Mouse (Mus musculus) embryonic facial prominence, embryonic 14.5 days (tissue): ENCODE results near the gene Nsf. TPM values are rescaled to one million over a fixed set of nuclear protein-coding genes. Genes with fewer than 3 reads are reported as not detected.

Source experiments
- ATAC-seq: fragments of 200-750 bp; cut with Nextera tagmentation; 2 replicates; pipeline ENCODE4 v1.8.0; 2017; ENCODE audit warnings: low read depth, moderate number of reproducible peaks, moderate TSS enrichment
- DNase-seq: peaks from one replicate; pipeline ENCODE4 v3.0.0-alpha.2; 2015; ENCODE audit warnings: low spot score
- H3K27ac ChIP-seq: fragments of 300-500 bp; sonication (generic); replicated peaks from 2 replicates; pipeline ENCODE4 v1.5.1; 2014; ENCODE audit warnings: low read depth, mild to moderate bottlenecking, low read length, moderate library complexity
- H3K27me3 ChIP-seq: fragments of 300-500 bp; sonication (generic); replicated peaks from 2 replicates; pipeline ENCODE4 v1.6.1; 2014; ENCODE audit warnings: low read length; ENCODE audit not compliant: control insufficient read depth, insufficient read depth
- H3K36me3 ChIP-seq: fragments of 300-500 bp; sonication (generic); 2 replicates; pipeline ENCODE4 v1.6.1; 2014; ENCODE audit warnings: low read length, mixed read lengths; ENCODE audit not compliant: control insufficient read depth, insufficient read depth
- H3K4me1 ChIP-seq: fragments of 300-500 bp; sonication (generic); 2 replicates; pipeline ENCODE4 v1.6.1; 2014; ENCODE audit warnings: antibody characterized with exemption, low read length; ENCODE audit not compliant: control insufficient read depth, insufficient read depth
- H3K4me2 ChIP-seq: fragments of 300-500 bp; sonication (generic); 2 replicates; pipeline ENCODE4 v1.6.1; 2014; ENCODE audit warnings: low read depth, mild to moderate bottlenecking, low read length, moderate library complexity, mixed read lengths
- H3K4me3 ChIP-seq: fragments of 300-500 bp; sonication (generic); 2 replicates; pipeline ENCODE4 v1.5.1; 2014; ENCODE audit warnings: low read depth, mild to moderate bottlenecking, low read length
- H3K9ac ChIP-seq: fragments of 300-500 bp; sonication (generic); 2 replicates; pipeline ENCODE4 v1.6.1; 2014; ENCODE audit warnings: low read depth, mild to moderate bottlenecking, low read length, moderate library complexity, mixed read lengths
- H3K9me3 ChIP-seq: fragments of 300-500 bp; sonication (generic); 2 replicates; pipeline ENCODE4 v1.6.1; 2016; ENCODE audit warnings: low read length; ENCODE audit not compliant: control insufficient read depth
- WGBS: fragments of 180-500 bp; shearing (Covaris S2); extraction: QIAGEN DNeasy Blood & Tissue Kit; methylation state at CpG from one replicate; pipeline ENCODE4 v1.1.7; 2014; 5-methylcytosine and 5-hydroxymethylcytosine counted together
- polyA plus RNA-seq: library from polyadenylated mRNA; unstranded; fragments of >200 nt; fragmentation: Nextera tagmentation; extraction: Ambion mirVana; gene quantifications from 2 replicates; pipeline ENCODE4 v1.2.1, GENCODE M21; 2014

Gene Nsf
- polyA plus RNA-seq, 1 experiment from 2014 or later, result 39.9 TPM

GRCm38 (mm10) chr11:103856641-103857040 is 97.2 kb downstream of the Nsf start:
- ATAC-seq (no peak), DNase-seq (no peak)
- Histone ChIP-seq H3K9me3 (no peaks in the 10 kb centered on the region), H3K4me1 (no peaks in the 10 kb centered on the region), H3K4me2 (no peak overlapping the region), H3K4me3 (no peak overlapping the region), H3K36me3 (peaks cover 45% of the 10 kb centered on the region), H3K9ac (no peak overlapping the region), H3K27me3 (no peaks in the 10 kb centered on the region), H3K27ac (no peak overlapping the region)
- WGBS, result 91% methylated on average over 7 of the region's 7 CpGs

GRCm38 (mm10) chr11:103854294-103854693 is 99.6 kb downstream of the Nsf start:
- no peak overlapping the region for H3K4me3 ChIP-seq
- no peak overlapping the region for H3K9ac ChIP-seq
- peaks cover 33% of the 10 kb centered on the region for H3K36me3 ChIP-seq
- ATAC-seq (no peak), DNase-seq (no peak)
- H3K27me3 ChIP-seq, result no peaks in the 10 kb centered on the region
- H3K9me3 ChIP-seq, result no peaks in the 10 kb centered on the region
- 57% methylated on average over 9 of the region's 9 CpGs for WGBS
- H3K27ac ChIP-seq, result no peak overlapping the region
- no peaks in the 10 kb centered on the region for H3K4me1 ChIP-seq
- H3K4me2 ChIP-seq, result no peak overlapping the region

- no peak overlapping the region for H3K4me3 ChIP-seq
- DNase-seq, result peak; percentile 49
- WGBS, result 36% methylated on average over 10 of the region's 10 CpGs
Measured at GRCm38 (mm10) chr11:103853284-103853920, 100.5 kb downstream of the Nsf start.

GRCm38 (mm10) chr11:103852590-103853283 is 101.1 kb downstream of the Nsf start:
- H3K27me3 ChIP-seq, result no peaks in the 10 kb centered on the region
- DNase-seq, result peak; percentile 39

More at GRCm38 (mm10) chr11:103853284-103853920, 100.5 kb downstream of the Nsf start:
- Histone ChIP-seq H3K9me3 (no peaks in the 10 kb centered on the region), H3K36me3 (peaks cover 29% of the 10 kb centered on the region; the same call in 1 of the 2 replicates), H3K4me1 (no peaks in the 10 kb centered on the region), H3K4me2 (no peak overlapping the region), H3K27me3 (no peaks in the 10 kb centered on the region), H3K27ac (no peak overlapping the region), H3K9ac (no peak overlapping the region)
- ATAC-seq, result peak; percentile 84

GRCm38 (mm10) chr11:103848287-103848686 is 105.6 kb downstream of the Nsf start:
- Histone ChIP-seq H3K9ac (no peak overlapping the region), H3K36me3 (peaks cover 23% of the 10 kb centered on the region; the same call in 1 of the 2 replicates), H3K27ac (no peak overlapping the region), H3K4me3 (no peak overlapping the region), H3K9me3 (no peaks in the 10 kb centered on the region), H3K4me2 (no peak overlapping the region), H3K27me3 (no peaks in the 10 kb centered on the region), H3K4me1 (no peaks in the 10 kb centered on the region)
- 90% methylated on average over 11 of the region's 11 CpGs for WGBS
- no peak for DNase-seq
- ATAC-seq, result no peak

More at GRCm38 (mm10) chr11:103852590-103853283, 101.1 kb downstream of the Nsf start:
- ATAC-seq, result no peak
- Histone ChIP-seq H3K4me2 (no peak overlapping the region), H3K36me3 (peaks cover 25% of the 10 kb centered on the region; the same call in 1 of the 2 replicates), H3K9me3 (no peaks in the 10 kb centered on the region), H3K4me3 (no peak overlapping the region), H3K27ac (no peak overlapping the region), H3K4me1 (no peaks in the 10 kb centered on the region), H3K9ac (no peak overlapping the region)
- WGBS, result 69% methylated on average over 16 of the region's 16 CpGs

- DNase-seq, result peak; percentile 66
- Histone ChIP-seq H3K9ac (no peak overlapping the region), H3K36me3 (no peaks in the 10 kb centered on the region), H3K9me3 (no peaks in the 10 kb centered on the region), H3K4me3 (no peak overlapping the region), H3K27ac (no peak overlapping the region), H3K4me1 (peaks cover 11% of the 10 kb centered on the region; the same call in 1 of the 2 replicates), H3K4me2 (0 out of 2 replicates have a peak overlapping the region, but pooled peaks have one; percentile 15), H3K27me3 (no peaks in the 10 kb centered on the region)
- 9% methylated on average over 11 of the region's 11 CpGs for WGBS
- ATAC-seq, result 0 out of 2 replicates have a peak, but pooled peaks have one; percentile 57
Measured at GRCm38 (mm10) chr11:103840834-103841233, 113.0 kb downstream of the Nsf start.

- Histone ChIP-seq H3K4me3 (no peak overlapping the region), H3K9me3 (no peaks in the 10 kb centered on the region), H3K27me3 (no peaks in the 10 kb centered on the region), H3K27ac (no peak overlapping the region), H3K4me1 (peaks cover 11% of the 10 kb centered on the region; the same call in 1 of the 2 replicates), H3K36me3 (no peaks in the 10 kb centered on the region), H3K4me2 (no peak overlapping the region), H3K9ac (no peak overlapping the region)
- ATAC-seq (no peak), DNase-seq (no peak)
- WGBS, result 74% methylated on average over 2 of the region's 2 CpGs
Measured at GRCm38 (mm10) chr11:103838955-103839354, 114.9 kb downstream of the Nsf start.

DNA sequence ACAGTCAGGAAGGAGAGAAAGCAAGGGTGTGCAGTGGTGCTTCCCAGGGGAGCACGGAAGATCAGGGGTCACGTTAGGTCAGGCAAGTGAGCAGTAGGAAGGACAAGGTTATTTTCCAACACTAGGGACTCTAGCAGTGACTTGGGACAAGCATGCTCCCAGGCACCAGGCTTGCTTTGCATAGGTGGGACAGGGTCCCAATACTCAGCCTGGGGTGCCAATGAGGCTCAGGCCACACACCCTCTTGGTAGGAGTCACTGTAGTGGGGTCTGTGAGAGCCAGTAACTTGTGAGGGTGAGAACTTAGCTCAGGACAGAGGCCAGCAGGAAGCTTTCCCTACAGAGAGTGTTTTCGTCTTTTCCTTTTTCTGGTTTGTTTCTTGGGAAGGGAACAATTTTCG is 121.5 kb downstream of the Nsf start:
- H3K4me2 ChIP-seq, result no peak overlapping the region

More for the DNA sequence above, 121.5 kb downstream of the Nsf start:
- DNase-seq, result no peak
- no peak overlapping the region for H3K4me3 ChIP-seq
- no peak for ATAC-seq
- no peak overlapping the region for H3K9ac ChIP-seq
- no peaks in the 10 kb centered on the region for H3K27me3 ChIP-seq
- H3K27ac ChIP-seq, result no peak overlapping the region
- WGBS, result 89% methylated on average over 4 of the region's 4 CpGs
- H3K4me1 ChIP-seq, result no peaks in the 10 kb centered on the region
- no peaks in the 10 kb centered on the region for H3K9me3 ChIP-seq
- H3K36me3 ChIP-seq, result peaks cover 8% of the 10 kb centered on the region; the same call in 1 of the 2 replicates
